Mouse (Mus musculus) hindbrain, embryonic 12.5 days (tissue): ENCODE measurements around the gene Npy4r. TPM values are rescaled to one million over a fixed set of nuclear protein-coding genes. Genes with fewer than 3 reads are reported as not detected.

ENCODE experiments used
- ATAC-seq: fragments of 200-750 bp; cut with Nextera tagmentation; 2 replicates; pipeline ENCODE4 v1.8.0; 2017; ENCODE audit warnings: moderate TSS enrichment; ENCODE audit not compliant: low FRiP score
- H3K27ac ChIP-seq: fragments of 300-500 bp; sonication (generic); 2 replicates; pipeline ENCODE4 v1.5.1; 2016; ENCODE audit warnings: mild to moderate bottlenecking
- H3K27me3 ChIP-seq: fragments of 300-500 bp; sonication (generic); 2 replicates; pipeline ENCODE4 v1.6.1; 2016; ENCODE audit warnings: mild to moderate bottlenecking
- H3K36me3 ChIP-seq: fragments of 300-500 bp; sonication (generic); 2 replicates; pipeline ENCODE4 v1.6.1; 2016; ENCODE audit warnings: mild to moderate bottlenecking
- H3K4me1 ChIP-seq: fragments of 300-500 bp; sonication (generic); 2 replicates; pipeline ENCODE4 v1.6.1; 2016
- H3K4me2 ChIP-seq: fragments of 300-500 bp; sonication (generic); replicated peaks from 2 replicates; pipeline ENCODE4 v1.6.1; 2016; ENCODE audit warnings: mild to moderate bottlenecking
- H3K4me3 ChIP-seq: fragments of 300-500 bp; sonication (generic); 2 replicates; pipeline ENCODE4 v1.5.1; 2016; ENCODE audit warnings: mild to moderate bottlenecking
- H3K9ac ChIP-seq: fragments of 300-500 bp; sonication (generic); 2 replicates; pipeline ENCODE4 v1.6.1; 2016; ENCODE audit warnings: mild to moderate bottlenecking, moderate library complexity
- H3K9me3 ChIP-seq: fragments of 300-500 bp; sonication (generic); replicated peaks from 2 replicates; pipeline ENCODE4 v1.6.1; 2016; ENCODE audit warnings: mild to moderate bottlenecking
- WGBS: fragments of 180-500 bp; shearing (Covaris S2); methylation state at CpG from one replicate; pipeline ENCODE4 v1.1.7; 2016; 5-methylcytosine and 5-hydroxymethylcytosine counted together
- polyA plus RNA-seq: library from polyadenylated mRNA; unstranded; fragments of >200 nt; fragmentation: Nextera tagmentation; extraction: Ambion mirVana; gene quantifications from 2 replicates; pipeline ENCODE4 v1.2.1, GENCODE M21; 2016

The Npy4r gene
- polyA plus RNA-seq, 1 experiment from 2014 or later, result 0.05 TPM

DNA sequence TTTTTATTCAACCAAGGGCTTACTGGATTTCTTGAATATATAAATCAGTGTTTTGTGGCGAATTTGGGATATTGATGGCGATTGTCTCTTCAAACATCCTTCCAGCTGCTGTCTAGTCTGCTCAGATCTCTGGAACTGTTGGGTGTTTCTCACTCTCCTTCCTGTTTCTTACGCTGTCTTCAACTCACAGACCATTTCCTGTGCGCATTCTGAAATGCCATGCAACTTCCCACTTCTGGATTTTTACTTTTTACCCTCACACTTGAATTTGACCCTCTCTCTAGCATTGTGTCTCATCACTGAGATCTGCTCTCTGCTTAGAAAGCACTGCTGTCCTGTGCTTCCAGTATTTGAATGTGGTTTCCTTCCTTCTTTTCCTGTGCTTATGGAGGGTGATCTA is 44.7 kb downstream of the Npy4r start:
- H3K4me3 ChIP-seq, result no peak overlapping the region
- H3K9me3 ChIP-seq, result no peaks in the 10 kb centered on the region
- no peak for ATAC-seq
- no peaks in the 10 kb centered on the region for H3K4me1 ChIP-seq
- WGBS, result 82% methylated on average over 4 of the region's 4 CpGs
- no peak overlapping the region for H3K4me2 ChIP-seq
- no peak overlapping the region for H3K27ac ChIP-seq
- H3K9ac ChIP-seq, result no peak overlapping the region
- no peaks in the 10 kb centered on the region for H3K36me3 ChIP-seq
- H3K27me3 ChIP-seq, result no peaks in the 10 kb centered on the region

DNA sequence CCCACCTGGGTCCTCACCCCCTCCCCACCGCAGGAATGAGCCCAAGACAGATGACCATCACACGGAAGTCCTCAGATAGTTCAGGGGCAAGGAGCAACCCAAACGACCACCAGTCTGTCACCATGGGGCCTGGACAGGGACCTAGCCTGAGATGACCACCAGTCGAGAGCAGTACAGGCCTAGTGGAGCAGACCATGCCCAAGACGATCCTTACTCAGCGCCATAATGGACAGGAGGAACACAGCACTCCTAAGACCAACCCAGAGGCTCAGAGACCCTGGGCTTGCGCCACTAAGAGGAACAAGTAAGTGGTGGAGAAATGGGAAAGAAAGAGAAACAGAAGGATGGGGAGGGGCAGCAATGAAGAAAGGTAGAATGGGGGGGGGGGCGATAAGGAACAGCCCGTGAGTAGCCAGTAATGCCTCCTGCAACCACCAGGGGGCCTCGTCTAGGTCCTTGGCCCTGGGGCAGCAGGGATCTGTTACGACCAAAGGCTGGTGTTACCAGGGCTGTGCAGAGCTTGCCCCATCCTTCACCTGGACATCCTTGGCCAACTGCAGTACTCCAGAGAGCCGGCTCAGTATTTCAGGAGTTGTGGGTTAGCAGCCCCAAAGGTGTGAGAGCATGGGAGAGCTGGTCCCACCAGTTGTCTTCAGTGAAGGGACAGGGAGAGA is 45.8 kb downstream of the Npy4r start:
- Histone ChIP-seq H3K27me3 (no peaks in the 10 kb centered on the region), H3K9me3 (no peaks in the 10 kb centered on the region), H3K4me2 (no peak overlapping the region), H3K4me1 (no peaks in the 10 kb centered on the region), H3K27ac (no peak overlapping the region), H3K9ac (no peak overlapping the region), H3K36me3 (no peaks in the 10 kb centered on the region), H3K4me3 (no peak overlapping the region)
- 64% methylated on average over 11 of the region's 12 CpGs for WGBS
- ATAC-seq, result no peak

DNA sequence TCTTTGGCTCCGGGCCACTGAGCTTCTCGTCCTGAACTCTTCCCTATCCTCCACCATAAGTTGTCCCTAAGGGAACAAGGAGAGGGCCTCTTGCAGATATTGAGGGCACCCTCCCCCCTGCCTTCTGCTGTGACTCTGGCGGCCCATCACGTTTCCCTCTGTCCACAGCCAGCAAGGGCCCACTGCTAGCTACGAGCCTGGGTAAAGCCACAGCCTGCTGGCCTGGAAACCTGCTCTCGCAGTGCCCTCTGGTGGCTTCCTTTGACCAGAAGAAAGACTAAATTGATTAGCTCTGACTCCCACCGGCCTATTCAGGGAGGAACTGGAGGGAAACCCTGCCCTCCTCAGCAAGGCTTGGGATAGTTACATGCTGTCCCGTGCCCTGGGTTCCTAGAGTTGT is 47.4 kb downstream of the Npy4r start:
- Histone ChIP-seq H3K27ac (no peak overlapping the region), H3K9ac (no peak overlapping the region), H3K9me3 (no peaks in the 10 kb centered on the region), H3K4me3 (no peak overlapping the region), H3K27me3 (no peaks in the 10 kb centered on the region), H3K4me2 (no peak overlapping the region), H3K4me1 (no peaks in the 10 kb centered on the region), H3K36me3 (no peaks in the 10 kb centered on the region)
- no peak for ATAC-seq
- 29% methylated on average over 8 of the region's 8 CpGs for WGBS

DNA sequence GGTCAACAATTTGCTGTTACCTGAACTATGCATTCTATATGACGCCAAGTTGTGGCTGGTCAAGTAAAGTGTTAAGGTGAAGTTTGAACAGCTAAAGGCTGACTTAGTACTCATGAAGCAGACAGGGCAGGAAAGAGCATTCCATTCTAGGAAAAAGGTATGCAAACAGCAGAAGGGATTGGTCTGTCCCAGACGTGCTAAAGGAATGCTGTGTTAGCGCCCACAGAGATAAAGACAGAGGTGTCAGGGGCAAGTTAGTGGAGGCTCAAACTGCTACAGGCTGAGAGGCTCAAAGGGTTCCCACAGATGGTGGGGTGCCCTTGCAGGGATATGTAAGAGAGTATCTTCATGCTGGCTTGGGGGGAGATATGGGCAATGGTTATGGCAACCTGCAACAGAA is 48.4 kb downstream of the Npy4r start:
- H3K9me3 ChIP-seq, result no peaks in the 10 kb centered on the region
- ATAC-seq, result no peak
- H3K9ac ChIP-seq, result no peak overlapping the region
- 85% methylated on average over 3 of the region's 3 CpGs for WGBS
- no peaks in the 10 kb centered on the region for H3K4me1 ChIP-seq
- H3K27me3 ChIP-seq, result no peaks in the 10 kb centered on the region
- no peak overlapping the region for H3K27ac ChIP-seq
- no peak overlapping the region for H3K4me3 ChIP-seq
- no peaks in the 10 kb centered on the region for H3K36me3 ChIP-seq
- H3K4me2 ChIP-seq, result no peak overlapping the region

DNA sequence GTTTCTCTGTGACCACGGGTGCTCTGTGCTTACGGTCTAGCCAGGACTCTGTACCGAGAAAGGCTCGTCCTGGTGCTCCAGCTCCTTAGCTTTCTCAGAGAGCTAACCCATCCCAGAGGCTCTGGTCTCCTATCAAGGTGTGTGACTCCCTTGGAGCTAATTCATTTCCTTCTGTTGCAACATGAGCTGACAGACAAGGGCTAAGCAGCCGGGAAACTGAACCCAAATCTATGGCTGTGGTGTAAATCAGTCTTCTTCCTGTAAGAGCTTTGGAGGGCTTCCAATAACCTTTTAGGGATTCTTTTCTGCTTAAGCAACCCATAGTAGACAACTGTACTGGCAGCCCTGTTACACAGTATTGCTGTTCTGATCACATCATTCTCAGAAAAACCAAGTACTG is 49.7 kb downstream of the Npy4r start, which contains the start of gene A630023A22Rik:
Gene A630023A22Rik, minus strand, starts transcription at position 154 of the 400 bp plus-strand sequence.
- ATAC-seq, result no peak
- no peak within 1 kb of the TSS for H3K9ac ChIP-seq
- H3K4me3 ChIP-seq, result no peak within 1 kb of the TSS
- no peaks in the 10 kb centered on the region for H3K27me3 ChIP-seq
- H3K27ac ChIP-seq, result no peak within 1 kb of the TSS
- H3K9me3 ChIP-seq, result no peaks in the 10 kb centered on the region
- H3K36me3 ChIP-seq, result no peaks in the 10 kb centered on the region
- WGBS, result 83% methylated on average over 5 of the region's 5 CpGs
- no peaks in the 10 kb centered on the region for H3K4me1 ChIP-seq
- no peak within 1 kb of the TSS for H3K4me2 ChIP-seq

DNA sequence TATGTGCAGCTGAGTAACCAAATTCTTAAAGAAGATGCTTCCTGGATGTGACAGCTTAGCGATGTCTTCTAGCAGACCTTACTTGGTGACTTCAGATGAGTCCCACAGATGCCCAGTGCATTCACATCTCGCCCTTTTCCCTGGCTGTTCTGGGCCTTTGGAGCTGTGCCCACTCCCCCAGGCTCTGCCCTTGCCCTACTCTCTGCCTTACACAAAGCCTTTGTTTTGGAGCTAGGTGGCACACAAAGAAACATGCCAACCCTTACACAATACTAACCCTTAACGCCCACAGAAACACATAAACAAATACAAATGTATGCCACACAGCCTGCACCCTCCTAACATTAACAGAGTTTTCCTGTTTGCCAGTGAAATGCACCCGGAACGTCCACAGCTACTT is 56.1 kb downstream of the Npy4r start:
- 79% methylated on average over 5 of the region's 5 CpGs for WGBS

More for the DNA sequence above, 56.1 kb downstream of the Npy4r start:
- no peaks in the 10 kb centered on the region for H3K27me3 ChIP-seq
- H3K4me1 ChIP-seq, result no peaks in the 10 kb centered on the region
- H3K9ac ChIP-seq, result no peak overlapping the region
- H3K9me3 ChIP-seq, result no peaks in the 10 kb centered on the region
- no peak overlapping the region for H3K27ac ChIP-seq
- H3K4me3 ChIP-seq, result no peak overlapping the region
- no peak overlapping the region for H3K4me2 ChIP-seq
- ATAC-seq, result no peak
- no peaks in the 10 kb centered on the region for H3K36me3 ChIP-seq

Other genes with a start within 250 kb of the Npy4r start
- gene Gdf10, start 228.9 kb downstream of the Npy4r start, polyA plus RNA-seq, result 17.8 and 23.7 TPM in 2 replicates
- gene Gdf2, start 211.4 kb downstream of the Npy4r start, polyA plus RNA-seq, result 0.06 TPM in 1 of 2 replicates, not detected in the other
- gene Rbp3, start 198.5 kb downstream of the Npy4r start, polyA plus RNA-seq, result not detected in 2 replicates
- gene Zfp488, start 173.7 kb downstream of the Npy4r start, polyA plus RNA-seq, result 0.25 and 0.34 TPM in 2 replicates
- gene Gm30083, start 137.3 kb downstream of the Npy4r start, polyA plus RNA-seq, result not detected in 2 replicates
- gene Gm5460, start 135.7 kb downstream of the Npy4r start, polyA plus RNA-seq, result not detected in 2 replicates
- not detected in 2 replicates for gene Antxrl, start 99.8 kb downstream of the Npy4r start, polyA plus RNA-seq
- 1.1 and 1.3 TPM in 2 replicates for gene Anxa8, start 66.5 kb downstream of the Npy4r start, polyA plus RNA-seq
- gene A630023A22Rik, start 49.7 kb downstream of the Npy4r start, polyA plus RNA-seq, result not detected in 2 replicates
- gene Gprin2, start 49.2 kb upstream of the Npy4r start, polyA plus RNA-seq, result 3.3 and 4.8 TPM in 2 replicates
- gene Syt15, start 67.1 kb upstream of the Npy4r start, polyA plus RNA-seq, result 0.36 and 0.59 TPM in 2 replicates
- 8.5 and 9.4 TPM in 2 replicates for gene Shld2, start 158.0 kb upstream of the Npy4r start, polyA plus RNA-seq
- 97.7 and 110 TPM in 2 replicates for gene Glud1, start 158.2 kb upstream of the Npy4r start, polyA plus RNA-seq
- gene Fam25c, start 202.9 kb upstream of the Npy4r start, polyA plus RNA-seq, result not detected in 2 replicates
- 130 and 136 TPM in 2 replicates for gene Sncg, start 222.3 kb upstream of the Npy4r start, polyA plus RNA-seq
- 7.0 and 7.3 TPM in 2 replicates for gene Mmrn2, start 223.0 kb upstream of the Npy4r start, polyA plus RNA-seq